Mouse (Mus musculus) layer of hippocampus, adult 2 months (tissue): ENCODE data around the gene Gtpbp3. TPM values are rescaled to one million over a fixed set of nuclear protein-coding genes. Genes with fewer than 3 reads are reported as not detected.

Experiments
- DNase-seq, 2 experiments: peaks; one replicate each; pipeline ENCODE4 v3.0.0; 2022; ENCODE audit warnings: low spot score in 2 of 2
- H3K27ac ChIP-seq: fragments of 200-600 bp; 2 replicates; pipeline ENCODE4 v1.8.1; 2022
- H3K4me3 ChIP-seq: fragments of 200-600 bp; 2 replicates; pipeline ENCODE4 v1.8.1; 2022; ENCODE audit warnings: mild to moderate bottlenecking
- CTCF ChIP-seq: fragments of 200-600 bp; conservative IDR thresholded peaks from 2 replicates; pipeline ENCODE4 v1.8.1; 2022; ENCODE audit warnings: antibody characterized with exemption, mild to moderate bottlenecking, moderate library complexity
- long read RNA-seq, 2 experiments: library from polyadenylated mRNA; stranded (forward); transcript quantifications; one replicate each; pipeline ENCODE4 v2.0.0; 2021; ENCODE audit warnings: borderline mapping rate in 2 of 2
- total RNA-seq, 2 experiments: library from RNA; stranded (reverse); gene quantifications; 2 replicates each; pipeline ENCODE4 v1.2.3; 2021

The Gtpbp3 gene
- 10 to 100 TPM; 28.7 to 32.1 TPM for total RNA-seq
- long read RNA-seq, experiment 1, partial matches to known transcripts, result 0 of 12 reads
- long read RNA-seq, experiment 1, other reads (novel, unspliced or antisense), result 9 of 12 reads
- long read RNA-seq, experiment 2, transcript Gtpbp3-201 (9 exons, 2,800 nt), result major isoform, 6 of 16 reads
- long read RNA-seq, experiment 2, partial matches to known transcripts, result 1 of 16 reads
- long read RNA-seq, experiment 2, other reads (novel, unspliced or antisense), result 8 of 16 reads

DNA sequence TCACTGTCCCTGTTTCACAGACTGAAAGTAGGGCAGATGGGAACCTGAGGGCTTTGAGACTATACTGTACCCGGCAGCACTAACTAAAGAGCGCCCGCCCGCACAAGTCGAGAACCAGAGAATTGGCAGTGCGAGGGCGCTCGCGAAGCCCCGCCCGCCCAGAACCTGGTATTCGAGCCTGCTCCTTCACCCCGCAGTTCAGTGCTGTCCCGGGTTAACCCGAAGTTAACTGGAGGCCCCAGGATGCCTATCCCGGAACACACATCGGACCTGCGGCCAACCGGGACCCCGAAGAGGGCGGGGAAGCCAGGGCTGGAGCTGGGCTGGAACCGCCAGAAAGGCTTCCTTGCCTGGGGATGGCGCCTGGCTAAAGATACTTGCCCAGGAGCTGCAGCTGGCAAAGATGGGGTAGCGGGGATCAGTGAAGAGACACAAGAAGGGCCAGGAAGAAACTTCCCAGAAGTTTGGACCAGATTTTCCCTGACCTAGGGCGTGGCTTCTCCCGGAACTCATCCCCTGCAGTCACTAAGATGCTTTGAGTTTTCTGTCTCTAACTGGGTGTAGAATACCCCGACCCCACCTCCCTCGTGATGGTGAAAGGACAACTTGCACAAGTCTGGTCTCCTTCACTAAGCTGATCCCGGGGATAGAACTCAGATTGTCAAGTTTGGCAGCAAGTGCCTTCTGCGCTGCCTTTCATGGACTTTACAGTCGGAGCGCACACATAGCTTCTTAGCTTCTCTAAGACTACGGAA lies at the start of gene Gtpbp3:
Gene Gtpbp3, plus strand, starts transcription at position 413 of the 755 bp plus-strand sequence.
- H3K27ac ChIP-seq, result peak within 1 kb of the TSS; percentile 90
- DNase-seq, result peak; percentile 71 to 82
- H3K4me3 ChIP-seq, result peak within 1 kb of the TSS; percentile 90
- TF ChIP-seq CTCF, result no peak

DNA sequence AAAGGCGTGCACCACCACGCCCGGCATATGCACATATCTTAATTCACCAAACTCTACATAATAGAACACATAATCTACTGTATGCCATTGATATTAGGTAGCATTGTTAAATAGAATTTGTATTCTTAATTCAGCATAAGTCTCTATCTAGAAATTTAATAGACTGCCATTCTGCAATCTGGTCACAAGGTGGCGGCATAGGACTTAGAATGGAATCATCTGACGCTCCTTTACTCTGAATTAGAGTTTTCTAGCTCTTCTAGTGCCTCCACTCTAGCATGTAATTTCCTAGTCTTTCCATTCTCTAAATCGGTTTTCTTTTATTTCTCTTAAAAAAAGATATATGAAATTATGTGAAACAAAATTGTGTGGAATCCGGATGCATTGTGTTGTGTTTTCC lies 46.5 kb upstream of the Gtpbp3 start:
- no peak overlapping the region for H3K4me3 ChIP-seq
- no peak overlapping the region for H3K27ac ChIP-seq
- TF ChIP-seq CTCF, result peak; percentile 94
- peak in 1 of 2 experiments; percentile 61 for DNase-seq

DNA sequence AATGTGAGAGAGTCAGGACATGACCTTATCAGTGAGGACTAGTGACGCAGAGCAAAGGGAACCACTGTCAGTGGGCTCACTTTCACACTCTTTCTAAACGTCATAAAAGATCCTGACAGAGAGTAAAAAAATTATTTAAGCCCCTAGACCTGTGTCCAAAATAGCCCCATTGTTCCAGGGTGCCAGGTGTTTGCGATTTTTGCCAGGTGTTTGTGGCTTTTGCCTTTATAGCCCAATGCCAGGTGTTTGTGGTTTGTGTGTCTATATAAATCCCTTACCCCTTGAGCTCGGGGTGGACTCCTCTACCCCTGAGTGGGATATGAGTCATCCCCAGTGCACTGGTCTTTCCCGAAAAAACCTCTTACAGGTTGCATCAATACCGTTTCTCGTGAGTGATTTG lies 42.8 kb upstream of the Gtpbp3 start:
- DNase-seq, result no peak
- Histone ChIP-seq H3K27ac (no peak overlapping the region), H3K4me3 (no peak overlapping the region)
- no peak for TF ChIP-seq CTCF

DNA sequence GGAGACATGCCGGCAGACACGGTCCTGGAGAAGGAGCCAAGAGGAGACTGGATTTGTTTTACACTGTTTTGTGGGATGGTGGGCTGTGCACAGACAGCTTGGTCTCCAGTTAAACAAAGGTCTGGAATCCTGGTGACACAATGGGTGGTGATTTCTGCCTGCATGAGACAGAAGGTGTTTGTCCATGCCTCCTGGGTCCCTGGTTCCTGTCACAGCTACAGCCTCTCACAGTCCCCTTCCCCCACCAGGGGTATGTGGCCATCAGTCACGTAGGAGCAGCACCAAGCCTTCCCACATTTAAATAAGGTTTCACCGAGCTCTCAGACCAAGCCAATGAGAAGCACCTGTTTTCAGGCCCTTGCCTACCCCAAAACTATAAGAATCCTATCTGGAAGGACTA lies 36.6 kb upstream of the Gtpbp3 start:
- Histone ChIP-seq H3K4me3 (no peak overlapping the region), H3K27ac (no peak overlapping the region)
- DNase-seq, result no peak
- no peak for TF ChIP-seq CTCF

DNA sequence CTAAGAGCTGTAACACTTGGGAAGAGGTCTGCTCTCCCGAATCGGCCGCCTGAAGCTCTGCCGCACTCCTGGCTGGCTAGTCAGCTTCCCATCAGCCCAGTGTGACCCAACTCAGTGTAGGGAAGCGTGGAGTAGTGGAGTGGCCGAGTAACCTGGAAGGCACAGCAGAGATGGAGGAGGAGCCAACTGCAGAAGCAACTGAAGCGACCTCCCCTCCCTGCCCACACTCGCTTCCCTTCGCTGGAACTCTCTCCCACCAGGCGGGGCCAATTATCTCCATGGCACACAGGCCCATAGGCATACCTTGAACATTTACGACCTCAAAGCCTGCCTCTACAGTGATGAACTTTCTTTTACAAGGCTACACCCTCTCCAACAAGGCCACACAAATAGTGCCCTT lies 36.1 kb upstream of the Gtpbp3 start:
- TF ChIP-seq CTCF, result no peak
- Histone ChIP-seq H3K27ac (no peak overlapping the region), H3K4me3 (no peak overlapping the region)
- DNase-seq, result no peak

DNA sequence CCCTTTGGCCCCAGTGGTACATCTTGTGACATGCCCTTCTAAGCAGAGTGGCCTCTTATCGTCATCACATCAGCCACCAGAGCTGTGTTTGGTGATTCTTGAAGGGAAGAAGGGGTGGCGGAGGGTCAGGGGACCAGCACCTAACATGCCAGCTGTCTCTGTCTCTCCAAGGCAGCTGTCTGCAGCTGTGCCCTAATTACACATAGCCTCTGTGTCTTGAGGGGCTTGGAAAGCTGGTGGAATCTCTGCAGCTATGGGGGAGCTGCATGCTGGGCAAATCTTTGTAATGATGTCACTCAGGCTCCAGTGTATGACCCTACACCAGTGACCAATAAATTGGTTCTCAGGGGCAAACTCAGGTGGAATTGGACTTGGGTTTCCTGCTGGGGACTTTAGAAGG lies 35.2 kb upstream of the Gtpbp3 start:
- DNase-seq, result no peak
- TF ChIP-seq CTCF, result no peak
- no peak overlapping the region for H3K27ac ChIP-seq
- no peak overlapping the region for H3K4me3 ChIP-seq

DNA sequence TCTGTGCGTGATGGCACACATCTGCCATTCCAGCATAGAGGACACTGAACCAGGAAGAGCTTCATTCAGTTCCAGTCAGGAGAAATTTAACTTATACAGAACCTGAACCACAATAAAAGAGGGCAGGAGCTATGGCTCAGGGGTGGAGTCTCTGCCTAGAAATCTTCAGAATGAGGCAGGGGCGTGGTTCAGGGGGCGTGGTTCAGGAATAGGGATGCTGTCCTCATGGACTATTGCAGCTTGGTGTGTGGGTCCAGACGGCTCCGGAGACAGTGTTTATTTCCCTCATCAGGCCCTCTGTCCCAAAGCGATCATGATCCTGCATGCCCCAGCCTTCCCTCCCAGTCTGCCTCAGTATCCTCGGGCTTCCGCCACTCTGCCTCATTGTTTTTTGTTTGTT lies 33.2 kb upstream of the Gtpbp3 start:
- no peak for TF ChIP-seq CTCF
- Histone ChIP-seq H3K27ac (no peak overlapping the region), H3K4me3 (no peak overlapping the region)
- DNase-seq, result no peak

DNA sequence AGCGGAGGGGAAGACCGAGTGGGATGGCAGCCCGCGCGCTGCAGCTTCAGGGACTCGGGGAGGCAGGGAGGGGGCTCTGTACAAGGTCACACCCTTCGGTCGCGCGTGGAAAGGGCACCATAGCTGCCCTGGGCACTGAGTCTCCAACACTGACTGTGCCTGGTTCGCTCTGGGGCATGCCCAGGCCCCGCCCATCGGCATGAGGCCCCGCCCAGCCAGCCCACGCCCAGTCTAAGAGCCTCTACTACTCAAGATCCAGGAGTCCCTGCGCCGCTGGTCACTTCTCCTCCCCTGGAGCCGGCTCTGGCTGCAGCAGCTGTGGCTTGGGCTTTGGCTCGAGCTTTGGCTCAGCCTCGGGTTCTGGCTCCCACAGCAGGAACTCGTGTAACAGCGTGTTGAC lies 31.0 kb upstream of the Gtpbp3 start:
- no peak for DNase-seq
- Histone ChIP-seq H3K27ac (no peak overlapping the region), H3K4me3 (no peak overlapping the region)
- TF ChIP-seq CTCF, result no peak

DNA sequence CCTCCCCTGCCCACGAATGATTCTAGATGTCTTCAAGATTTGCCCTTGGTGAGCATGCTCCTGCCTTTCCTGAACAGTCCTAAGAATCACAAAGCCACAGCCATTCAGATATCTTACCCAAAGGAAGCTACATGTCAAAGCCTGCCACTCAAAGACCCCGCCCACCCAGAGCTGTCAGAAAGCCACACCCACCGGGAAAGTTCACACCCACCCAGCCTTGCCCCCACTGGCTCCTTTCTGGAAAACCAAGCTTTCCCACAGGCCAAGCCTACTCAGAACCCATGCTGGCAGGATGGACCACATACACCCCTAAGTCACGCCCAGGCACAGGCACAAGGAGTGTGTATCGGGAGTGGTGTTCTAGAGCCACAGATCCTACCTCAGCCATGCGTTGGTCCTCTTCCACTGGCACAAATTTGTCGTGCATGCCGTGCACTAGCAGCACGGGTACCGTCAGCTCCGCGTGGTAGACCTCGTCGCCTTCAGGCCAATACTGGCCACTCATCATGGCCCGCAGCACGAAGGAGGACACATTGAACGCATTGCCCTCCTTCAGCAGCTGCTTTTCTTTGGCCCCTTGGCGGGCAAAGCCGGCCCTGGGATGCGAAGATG lies 30.1 kb upstream of the Gtpbp3 start:
- H3K4me3 ChIP-seq, result no peak overlapping the region
- no peak for DNase-seq
- H3K27ac ChIP-seq, result no peak overlapping the region
- TF ChIP-seq CTCF, result no peak

DNA sequence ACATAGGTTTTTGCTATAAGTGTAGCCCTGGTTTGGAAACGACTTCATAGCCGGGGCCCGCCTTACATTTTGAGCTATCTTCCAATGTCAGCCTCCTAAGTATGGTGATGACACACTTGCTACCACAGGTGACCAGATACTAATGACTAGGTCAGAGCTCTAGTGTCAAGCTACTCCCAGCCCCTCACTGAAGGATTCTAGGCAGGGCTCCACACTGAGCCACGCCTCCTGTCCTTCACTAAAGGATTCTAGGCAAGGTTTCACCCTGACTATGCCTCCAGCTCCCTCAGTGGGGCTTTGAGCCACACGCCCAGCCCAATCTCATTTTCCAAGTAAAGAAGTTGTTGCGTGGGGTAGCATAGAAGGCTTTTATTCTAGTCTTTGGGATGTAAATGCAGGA lies 27.2 kb upstream of the Gtpbp3 start:
- no peak for DNase-seq
- no peak overlapping the region for H3K27ac ChIP-seq
- no peak for TF ChIP-seq CTCF
- H3K4me3 ChIP-seq, result no peak overlapping the region; the same call in 1 of the 2 replicates

DNA sequence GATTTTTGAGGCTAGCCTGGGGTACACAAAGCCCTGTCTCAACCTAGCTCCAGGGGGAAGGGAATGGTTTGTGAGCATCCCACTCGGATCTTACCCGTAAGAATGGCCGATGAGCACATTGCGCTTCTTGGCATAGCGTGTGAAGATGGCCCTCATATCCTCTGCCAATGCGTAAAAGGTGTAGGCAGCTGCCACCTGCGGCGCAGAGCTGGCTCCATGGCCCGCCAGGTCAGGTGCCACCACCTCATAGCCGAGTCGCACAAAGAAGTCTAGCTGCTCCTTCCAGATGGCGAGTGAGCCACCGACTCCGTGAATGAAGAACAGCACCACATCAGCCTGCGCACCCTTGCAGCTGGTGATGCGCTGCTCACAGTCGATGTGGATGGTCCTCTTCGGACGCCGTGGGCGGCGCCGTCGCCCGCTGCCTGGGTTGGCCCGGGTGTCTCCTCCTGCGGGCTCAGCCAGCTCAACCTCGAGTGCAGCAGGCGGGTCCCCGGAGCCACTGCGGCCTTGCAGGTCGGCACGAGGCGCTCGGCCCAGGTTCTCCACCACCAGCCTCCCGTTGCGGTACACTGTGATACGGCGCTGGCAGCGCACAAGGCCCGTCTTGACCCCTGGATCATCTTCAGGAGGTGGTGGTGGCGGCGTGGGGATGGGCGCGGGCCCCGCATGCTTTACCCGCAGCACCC lies 26.6 kb upstream of the Gtpbp3 start:
- DNase-seq, result no peak

DNA sequence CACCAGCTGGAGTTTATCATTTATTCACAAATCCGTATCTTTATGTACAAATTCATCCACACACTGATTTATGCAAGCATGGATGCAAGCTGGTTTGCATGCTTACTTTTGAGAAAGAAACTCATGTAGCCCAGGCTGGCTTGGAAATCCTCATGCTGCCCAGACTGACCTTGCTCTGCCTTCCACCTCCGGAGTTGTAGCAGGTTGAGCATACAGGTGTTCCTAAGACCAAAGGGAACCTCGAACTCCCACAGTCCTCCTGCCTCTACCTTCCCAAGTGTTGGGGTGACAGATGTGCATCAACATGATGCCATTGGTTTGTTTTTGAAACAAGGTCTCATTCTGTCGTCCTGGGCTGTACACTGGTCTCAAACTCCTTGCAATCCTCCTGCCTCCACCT lies 25.7 kb upstream of the Gtpbp3 start:
- H3K27ac ChIP-seq, result peak overlapping the region; percentile 96
- DNase-seq, result no peak
- H3K4me3 ChIP-seq, result peak overlapping the region; percentile 72
- no peak for TF ChIP-seq CTCF

More for the DNA sequence above, 26.6 kb upstream of the Gtpbp3 start:
- H3K4me3 ChIP-seq, result peak overlapping the region; percentile 72; the same call in 1 of the 2 replicates
- no peak overlapping the region for H3K27ac ChIP-seq
- no peak for TF ChIP-seq CTCF

DNA sequence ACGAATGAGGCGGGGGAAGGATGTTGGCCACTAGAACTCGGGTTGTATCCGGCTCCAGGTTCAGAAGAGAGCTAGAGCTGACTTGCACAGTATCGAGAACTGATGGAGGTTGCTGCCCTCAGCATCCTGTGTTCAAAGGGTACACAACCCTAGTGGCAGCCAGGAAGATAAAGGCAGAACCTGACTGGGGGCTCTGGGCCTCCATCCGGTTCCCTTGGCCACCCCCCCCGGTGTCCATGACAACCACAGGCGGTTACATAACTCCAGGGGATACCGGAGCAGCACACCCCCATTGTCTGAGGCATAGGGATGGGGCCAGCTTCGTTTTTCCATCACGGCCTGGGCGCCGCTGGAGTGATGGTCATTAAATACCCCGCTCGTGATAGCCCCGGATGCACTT lies 25.1 kb upstream of the Gtpbp3 start:
- peak overlapping the region; percentile 96 for H3K27ac ChIP-seq
- peak; percentile 30 for TF ChIP-seq CTCF
- peak; percentile 65 to 74 for DNase-seq
- peak overlapping the region; percentile 72 for H3K4me3 ChIP-seq
